Mouse (Mus musculus): ENCODE measurements around the gene Plp2.
"Not testable (repeated sequence)": the region's sequence is repeated elsewhere in the genome, so short reads cannot be mapped to it uniquely, and the experiment has no call there.

Gene Plp2

DNA sequence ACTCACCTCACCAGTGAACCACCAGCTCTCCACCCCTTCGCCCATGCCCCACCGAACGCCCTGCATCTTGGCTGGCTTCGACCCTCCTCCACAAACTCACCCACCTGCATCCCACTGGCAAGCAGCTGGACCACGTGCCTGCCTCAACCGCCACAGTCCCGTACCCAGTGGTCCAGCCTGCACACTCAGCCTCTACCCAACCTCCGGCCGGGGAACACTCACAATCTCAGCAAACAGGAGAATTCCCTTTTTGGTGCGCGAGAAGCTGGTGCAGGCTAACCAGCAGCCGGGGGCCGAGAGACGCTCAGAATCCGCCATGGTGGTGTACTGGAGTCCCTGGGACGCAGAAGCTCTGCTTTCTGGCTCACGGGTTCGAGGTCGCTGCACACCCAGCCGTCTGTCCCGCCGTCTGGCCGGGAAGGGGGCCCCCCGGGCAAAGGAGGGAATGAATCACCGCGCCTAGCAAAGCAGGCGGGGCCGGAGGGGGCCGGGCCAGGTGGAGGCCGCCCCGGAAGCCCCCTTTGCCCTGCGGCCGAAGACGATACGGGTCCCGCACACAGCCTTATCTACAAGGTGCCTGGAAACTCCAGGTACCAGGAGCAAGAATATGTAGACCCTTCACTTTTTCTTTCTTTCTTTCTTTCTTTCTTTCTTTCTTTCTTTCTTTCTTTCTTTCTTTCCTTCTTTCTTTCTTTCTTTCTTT is at the start of gene Plp2:
Gene Plp2, minus strand, starts transcription at position 470 of the 703 bp plus-strand sequence.
- DNase-seq (ENCODE audit: low read depth, low spot score) = peak; percentile 55

- peak; percentile 51 for DNase-seq (ENCODE audit: low read depth, low spot score)
Observed at GRCm38 (mm10) chrX:7716058-7716457, 44.9 kb upstream of the Plp2 start.

- DNase-seq (ENCODE audit: low read depth, low spot score) = peak; percentile 96
Observed at GRCm38 (mm10) chrX:7714135-7714899, 43.1 kb upstream of the Plp2 start, which contains the start of gene Wdr45. Gene Wdr45, plus strand, starts transcription at chrX:7714333.

- not testable (repeated sequence) for DNase-seq (ENCODE audit: low read depth, low spot score)
Observed at GRCm38 (mm10) chrX:7713764-7714134, 42.6 kb upstream of the Plp2 start.

DNA sequence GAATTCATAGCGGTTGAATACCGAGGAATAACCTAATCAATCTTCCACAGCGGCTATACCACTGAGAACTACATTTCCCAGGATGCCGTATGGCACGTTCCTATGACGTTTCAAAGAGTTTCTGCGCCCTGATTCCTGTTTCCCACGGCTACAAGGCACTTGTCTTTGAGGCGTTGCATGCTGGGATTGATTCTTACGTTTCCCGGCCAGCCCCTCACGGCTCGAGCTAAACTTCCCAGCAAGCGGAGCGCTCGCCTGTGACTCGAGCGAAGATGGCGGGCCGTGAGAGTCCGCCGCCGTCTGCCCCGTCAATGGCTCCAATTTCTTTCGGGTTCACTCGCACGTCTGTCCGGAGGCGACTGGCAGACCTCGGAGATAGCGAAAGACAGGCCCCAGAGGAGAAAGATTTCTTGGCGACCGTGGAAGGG is 25.8 kb upstream of the Plp2 start, which contains the start of gene Gpkow:
Gene Gpkow, plus strand, starts transcription at position 178 of the 428 bp plus-strand sequence.
- peak; percentile 94 for DNase-seq (ENCODE audit: low read depth, low spot score)

GRCm38 (mm10) chrX:7696520-7696919 is 25.3 kb upstream of the Plp2 start:
- DNase-seq (ENCODE audit: low read depth, low spot score) = no peak

GRCm38 (mm10) chrX:7692862-7693261 is 21.7 kb upstream of the Plp2 start:
- peak; percentile 63 for DNase-seq (ENCODE audit: low read depth, low spot score)

DNA sequence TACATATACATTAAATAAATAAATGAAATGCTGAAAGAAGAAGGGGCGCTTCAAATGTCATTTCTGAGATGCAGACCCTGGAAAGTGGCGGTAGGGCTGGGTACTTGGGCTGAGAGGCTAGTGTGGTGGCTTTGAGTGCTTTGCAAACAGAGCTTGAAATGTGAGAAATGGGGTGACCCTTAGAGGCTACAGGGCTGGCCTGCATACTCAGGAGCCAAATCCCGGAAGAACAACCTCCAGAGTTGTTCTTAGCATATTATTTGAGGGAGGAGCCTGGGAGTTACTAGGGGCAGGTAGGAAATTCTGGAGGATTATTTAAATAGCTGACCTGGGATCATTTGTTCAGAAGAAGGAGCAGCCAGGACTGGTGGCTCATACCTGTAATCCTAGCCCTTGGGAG is 19.3 kb upstream of the Plp2 start:
- DNase-seq (ENCODE audit: low read depth, low spot score) = no peak

GRCm38 (mm10) chrX:7688321-7688720 is 17.1 kb upstream of the Plp2 start:
- DNase-seq (ENCODE audit: low read depth, low spot score) = no peak

- DNase-seq (ENCODE audit: low read depth, low spot score) = no peak
Observed at GRCm38 (mm10) chrX:7680864-7681263, 9.7 kb upstream of the Plp2 start, which contains the start of gene Magix. Gene Magix, minus strand, starts transcription at chrX:7681251.

GRCm38 (mm10) chrX:7680057-7680412 is 8.8 kb upstream of the Plp2 start:
- DNase-seq (ENCODE audit: low read depth, low spot score) = no peak

- DNase-seq (ENCODE audit: low read depth, low spot score) = peak; percentile 97
Observed at GRCm38 (mm10) chrX:7679405-7680056, 8.3 kb upstream of the Plp2 start.

GRCm38 (mm10) chrX:7678986-7679385 is 7.8 kb upstream of the Plp2 start:
- DNase-seq (ENCODE audit: low read depth, low spot score) = no peak

- DNase-seq (ENCODE audit: low read depth, low spot score) = peak; percentile 43
Observed at GRCm38 (mm10) chrX:7675001-7675380, 3.8 kb upstream of the Plp2 start.

GRCm38 (mm10) chrX:7674284-7675000 is 3.3 kb upstream of the Plp2 start:
- peak; percentile 88 for DNase-seq (ENCODE audit: low read depth, low spot score)

DNA sequence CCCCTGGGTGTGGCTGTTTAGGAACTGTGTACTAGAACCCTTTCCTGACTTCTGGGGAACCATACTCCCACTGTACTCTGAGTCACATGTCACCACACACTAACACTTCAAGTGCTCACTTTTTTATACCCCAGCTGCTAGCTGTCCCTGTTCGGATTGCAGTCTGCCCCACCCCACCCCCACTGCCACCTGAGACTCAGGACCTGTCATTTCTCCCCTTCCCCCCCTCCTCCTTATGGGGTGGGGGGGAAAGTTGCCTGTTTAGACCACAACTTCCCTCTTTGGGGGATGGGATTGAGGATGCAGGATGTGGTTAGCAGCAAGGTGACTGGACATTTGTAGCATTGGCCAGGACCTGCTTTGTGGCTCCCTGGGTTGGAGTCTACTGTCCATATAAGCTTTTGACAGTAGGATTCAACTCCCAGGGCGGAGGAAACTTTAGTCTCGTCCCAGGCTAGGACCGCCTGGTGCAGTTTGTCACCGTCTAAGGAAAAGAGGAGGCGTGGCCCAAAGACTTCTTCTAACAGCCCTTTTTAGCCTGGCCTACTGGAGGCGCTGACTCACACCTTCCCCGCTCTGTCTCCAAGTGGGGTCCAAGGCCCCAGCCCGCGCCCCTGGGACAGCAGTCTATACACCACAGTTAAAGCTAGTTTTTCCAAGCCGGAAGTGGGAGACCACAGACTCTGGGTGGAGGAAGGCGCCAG is 2.5 kb upstream of the Plp2 start:
- peak; percentile 76 for DNase-seq (ENCODE audit: low read depth, low spot score)

DNA sequence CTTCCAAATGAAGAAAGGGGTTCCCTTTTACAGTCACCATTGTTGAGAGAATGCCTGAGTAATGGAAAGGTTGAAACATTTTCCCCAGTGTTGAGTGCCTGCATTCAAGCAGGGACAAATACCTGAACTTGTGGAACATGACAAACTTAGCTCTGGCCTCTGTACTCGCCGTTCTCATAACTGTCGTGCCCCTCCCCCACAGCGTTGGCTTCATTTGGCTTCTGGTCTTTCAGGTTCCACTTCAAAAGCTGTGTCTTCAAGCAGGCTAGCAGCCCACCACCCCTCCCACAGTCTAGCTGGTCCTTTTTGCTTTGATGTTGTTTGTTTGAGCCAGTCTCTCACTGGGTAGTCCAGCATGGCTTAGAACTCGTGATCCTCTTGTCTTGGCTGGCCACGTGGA is 1.5 kb upstream of the Plp2 start:
- no peak for DNase-seq (ENCODE audit: low read depth, low spot score)

DNA sequence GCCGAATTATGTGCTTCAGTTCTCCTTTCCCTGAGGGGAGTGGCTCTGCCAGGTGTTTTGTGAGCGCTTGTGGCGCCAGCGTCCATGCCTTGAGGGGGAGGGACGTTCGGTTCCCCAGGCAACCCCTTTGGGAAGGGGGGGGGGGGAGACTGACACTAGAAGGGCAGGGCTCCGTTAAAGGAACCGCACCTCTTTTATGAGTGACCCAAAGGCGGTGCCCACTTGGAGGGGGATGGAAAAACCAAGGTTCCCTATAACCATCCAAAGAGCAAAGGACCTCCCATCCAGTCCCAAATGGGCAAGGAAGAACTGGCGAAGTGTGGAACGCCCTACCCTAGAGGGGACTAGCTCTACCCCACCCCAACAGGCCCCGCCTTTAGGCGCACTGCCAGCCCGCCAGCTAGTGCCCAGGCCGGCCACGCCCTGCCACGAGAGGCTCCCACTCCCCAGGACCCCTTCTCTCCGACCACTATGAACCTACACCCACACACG is 754 bp downstream of the Plp2 start:
- peak; percentile 79 for DNase-seq (ENCODE audit: low read depth, low spot score)

DNA sequence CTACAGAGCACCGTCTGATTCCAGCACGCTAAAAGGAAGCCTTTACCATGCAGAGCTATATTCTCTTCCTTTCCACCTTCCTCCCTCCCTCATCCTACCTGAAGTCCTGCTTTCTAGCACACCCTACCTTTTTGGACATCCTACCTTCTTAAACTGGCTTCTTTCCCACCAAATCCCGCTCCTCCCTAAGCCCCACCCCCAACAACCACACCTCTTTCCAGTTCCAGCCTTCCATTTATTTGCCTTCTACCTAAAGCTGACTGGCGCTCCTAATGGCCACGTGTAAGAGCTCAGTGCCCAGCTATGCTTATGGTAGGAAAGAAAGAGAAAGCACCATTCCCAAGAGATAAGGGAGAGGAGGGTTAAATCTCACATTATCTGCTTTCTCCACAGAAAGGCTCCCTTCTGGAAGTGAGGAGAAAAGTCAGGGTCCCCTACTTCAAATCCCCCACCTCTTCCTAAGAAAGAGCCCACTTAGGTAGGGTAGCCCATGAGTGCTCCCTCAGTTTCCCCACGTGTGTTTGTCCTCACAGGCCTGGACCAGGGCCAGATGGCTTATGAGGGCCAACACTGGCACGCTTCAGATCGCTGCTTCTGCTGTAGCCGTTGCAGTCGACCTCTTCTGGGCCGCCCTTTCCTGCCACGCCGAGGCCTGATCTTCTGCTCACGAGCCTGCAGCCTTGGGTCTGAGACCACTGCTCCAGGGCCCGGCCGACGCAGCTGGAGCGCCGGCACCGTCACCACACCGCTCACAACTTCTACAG is 5.3 kb downstream of the Plp2 start:
- no peak for DNase-seq (ENCODE audit: low read depth, low spot score)

DNA sequence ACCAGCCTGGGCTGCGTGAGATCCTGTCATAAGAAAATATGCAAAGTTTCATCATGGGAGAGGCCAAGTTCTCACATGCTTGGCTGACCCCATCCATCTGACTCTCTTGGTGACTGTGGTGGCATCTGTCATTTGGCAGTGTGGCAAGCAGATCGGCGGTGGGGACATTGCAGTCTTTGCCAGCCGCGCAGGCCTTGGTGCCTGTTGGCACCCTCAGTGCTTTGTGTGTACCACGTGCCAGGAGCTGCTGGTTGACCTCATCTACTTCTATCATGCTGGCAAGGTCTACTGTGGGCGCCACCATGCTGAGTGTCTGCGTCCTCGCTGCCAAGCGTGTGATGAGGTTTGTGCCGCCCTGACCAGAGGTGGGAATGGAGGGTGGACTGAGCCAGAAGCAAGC is 6.4 kb downstream of the Plp2 start:
- no peak for DNase-seq (ENCODE audit: low read depth, low spot score)

Data from ZHBTc4 (cell line).